Mouse (Mus musculus): ENCODE data around the gene Fuom. TPM values are rescaled to one million over a fixed set of nuclear protein-coding genes. Genes with fewer than 3 reads are reported as not detected.

Gene Fuom
- polyA plus RNA-seq, 1 experiment: 29.3 TPM

- Histone ChIP-seq H3K4me1 (ENCODE audit: control insufficient read depth, insufficient read depth, low read length) (no peaks in the 10 kb centered on the region), H3K27ac (ENCODE audit: insufficient read depth, low read length) (no peak overlapping the region), H3K4me3 (ENCODE audit: insufficient read depth, low read length) (no peak overlapping the region)
- TF ChIP-seq POLR2A (IDR thresholded peaks at IDR 0.05; ENCODE audit: low read depth, low read length): no peak
- no peak for TF ChIP-seq CTCF (IDR thresholded peaks at IDR 0.05; ENCODE audit: borderline replicate concordance, insufficient read depth, low read length)
Measured at GRCm38 (mm10) chr7:140104009-140104408, 1.8 kb upstream of the Fuom start.

GRCm38 (mm10) chr7:140101498-140101897 is 743 bp downstream of the Fuom start:
- Histone ChIP-seq H3K27ac (ENCODE audit: insufficient read depth, low read length) (no peak overlapping the region), H3K4me1 (ENCODE audit: control insufficient read depth, insufficient read depth, low read length) (no peaks in the 10 kb centered on the region), H3K4me3 (ENCODE audit: insufficient read depth, low read length) (no peak overlapping the region)
- TF ChIP-seq CTCF (IDR thresholded peaks at IDR 0.05; ENCODE audit: borderline replicate concordance, insufficient read depth, low read length) (no peak), POLR2A (IDR thresholded peaks at IDR 0.05; ENCODE audit: low read depth, low read length) (no peak)

- no peak overlapping the region for H3K27ac ChIP-seq (ENCODE audit: insufficient read depth, low read length)
- no peaks in the 10 kb centered on the region for H3K4me1 ChIP-seq (ENCODE audit: control insufficient read depth, insufficient read depth, low read length)
- H3K4me3 ChIP-seq (ENCODE audit: insufficient read depth, low read length): no peak overlapping the region
- no peak for TF ChIP-seq POLR2A (IDR thresholded peaks at IDR 0.05; ENCODE audit: low read depth, low read length)
- TF ChIP-seq CTCF (IDR thresholded peaks at IDR 0.05; ENCODE audit: borderline replicate concordance, insufficient read depth, low read length): no peak
Measured at GRCm38 (mm10) chr7:140098466-140098865, 3.8 kb downstream of the Fuom start.

- no peak for TF ChIP-seq POLR2A (IDR thresholded peaks at IDR 0.05; ENCODE audit: low read depth, low read length)
- no peaks in the 10 kb centered on the region for H3K4me1 ChIP-seq (ENCODE audit: control insufficient read depth, insufficient read depth, low read length)
- no peak overlapping the region for H3K4me3 ChIP-seq (ENCODE audit: insufficient read depth, low read length)
- H3K27ac ChIP-seq (ENCODE audit: insufficient read depth, low read length): no peak overlapping the region
Measured at GRCm38 (mm10) chr7:140096055-140096454, 6.2 kb downstream of the Fuom start.

GRCm38 (mm10) chr7:140095556-140095955 is 6.7 kb downstream of the Fuom start:
- no peak for TF ChIP-seq CTCF (IDR thresholded peaks at IDR 0.05; ENCODE audit: borderline replicate concordance, insufficient read depth, low read length)
- TF ChIP-seq POLR2A (IDR thresholded peaks at IDR 0.05; ENCODE audit: low read depth, low read length): no peak
- no peaks in the 10 kb centered on the region for H3K4me1 ChIP-seq (ENCODE audit: control insufficient read depth, insufficient read depth, low read length)

GRCm38 (mm10) chr7:140094954-140095353 is 7.3 kb downstream of the Fuom start:
- H3K27ac ChIP-seq (ENCODE audit: insufficient read depth, low read length): no peak overlapping the region
- no peaks in the 10 kb centered on the region for H3K4me1 ChIP-seq (ENCODE audit: control insufficient read depth, insufficient read depth, low read length)
- TF ChIP-seq CTCF (IDR thresholded peaks at IDR 0.05; ENCODE audit: borderline replicate concordance, insufficient read depth, low read length) (no peak), POLR2A (IDR thresholded peaks at IDR 0.05; ENCODE audit: low read depth, low read length) (no peak)
- H3K4me3 ChIP-seq (ENCODE audit: insufficient read depth, low read length): no peak overlapping the region

More at GRCm38 (mm10) chr7:140095556-140095955, 6.7 kb downstream of the Fuom start:
- Histone ChIP-seq H3K27ac (ENCODE audit: insufficient read depth, low read length) (no peak overlapping the region), H3K4me3 (ENCODE audit: insufficient read depth, low read length) (no peak overlapping the region)

GRCm38 (mm10) chr7:140092924-140093528 is 9.2 kb downstream of the Fuom start, which contains the start of gene Prap1:
Gene Prap1 (plus strand): TSS chr7:140093395.
- H3K27ac ChIP-seq (ENCODE audit: insufficient read depth, low read length): no peak within 1 kb of the TSS
- no peaks in the 10 kb centered on the region for H3K4me1 ChIP-seq (ENCODE audit: control insufficient read depth, insufficient read depth, low read length)
- no peak within 1 kb of the TSS for H3K4me3 ChIP-seq (ENCODE audit: insufficient read depth, low read length)
- TF ChIP-seq POLR2A (IDR thresholded peaks at IDR 0.05; ENCODE audit: low read depth, low read length): no peak
- TF ChIP-seq CTCF (IDR thresholded peaks at IDR 0.05; ENCODE audit: borderline replicate concordance, insufficient read depth, low read length): no peak

- H3K4me1 ChIP-seq (ENCODE audit: control insufficient read depth, insufficient read depth, low read length): no peaks in the 10 kb centered on the region
- no peak overlapping the region for H3K4me3 ChIP-seq (ENCODE audit: insufficient read depth, low read length)
- TF ChIP-seq POLR2A (IDR thresholded peaks at IDR 0.05; ENCODE audit: low read depth, low read length) (no peak), CTCF (IDR thresholded peaks at IDR 0.05; ENCODE audit: borderline replicate concordance, insufficient read depth, low read length) (no peak)
- no peak overlapping the region for H3K27ac ChIP-seq (ENCODE audit: insufficient read depth, low read length)
Measured at GRCm38 (mm10) chr7:140090601-140091000, 11.6 kb downstream of the Fuom start.

GRCm38 (mm10) chr7:140082242-140082678 is 20.0 kb downstream of the Fuom start, which contains the start of gene Caly:
Gene Caly (minus strand): TSS chr7:140082548.
- TF ChIP-seq POLR2A (IDR thresholded peaks at IDR 0.05; ENCODE audit: low read depth, low read length): no peak
- TF ChIP-seq CTCF (IDR thresholded peaks at IDR 0.05; ENCODE audit: borderline replicate concordance, insufficient read depth, low read length): peak; percentile 34; the same call in 1 of the 2 replicates
- H3K4me1 ChIP-seq (ENCODE audit: control insufficient read depth, insufficient read depth, low read length): no peaks in the 10 kb centered on the region
- no peak within 1 kb of the TSS for H3K4me3 ChIP-seq (ENCODE audit: insufficient read depth, low read length)
- no peak within 1 kb of the TSS for H3K27ac ChIP-seq (ENCODE audit: insufficient read depth, low read length)

- no peak for TF ChIP-seq POLR2A (IDR thresholded peaks at IDR 0.05; ENCODE audit: low read depth, low read length)
- no peak for TF ChIP-seq CTCF (IDR thresholded peaks at IDR 0.05; ENCODE audit: borderline replicate concordance, insufficient read depth, low read length)
- H3K4me3 ChIP-seq (ENCODE audit: insufficient read depth, low read length): no peak overlapping the region
- H3K27ac ChIP-seq (ENCODE audit: insufficient read depth, low read length): no peak overlapping the region
- no peaks in the 10 kb centered on the region for H3K4me1 ChIP-seq (ENCODE audit: control insufficient read depth, insufficient read depth, low read length)
Measured at GRCm38 (mm10) chr7:140081408-140082241, 20.6 kb downstream of the Fuom start.

All from embryonic fibroblast, embryonic 13.5 days (primary cell).